Mouse (Mus musculus): Measurements from ENCODE around the gene P2rx1. TPM values are rescaled to one million over a fixed set of nuclear protein-coding genes. Genes with fewer than 3 reads are reported as not detected.
A peak's percentile ranks its signal among the peaks of the same experiment; 100 is the strongest.

P2rx1 gene
- total RNA-seq, 2 experiments from 2014 or later, result 0.28 to 1.0 TPM

GRCm38 (mm10) chr11:72986745-72987144 lies 12.2 kb upstream of the P2rx1 start:
- no peak for DNase-seq (ENCODE audit: low spot score in 2 of 2)

GRCm38 (mm10) chr11:72987234-72987633 lies 11.7 kb upstream of the P2rx1 start:
- intact Hi-C loops (cut with DNase I), result no loop called here
- no peak for DNase-seq (ENCODE audit: low spot score in 2 of 2)

More at GRCm38 (mm10) chr11:72986745-72987144, 12.2 kb upstream of the P2rx1 start:
- intact Hi-C loops (cut with DNase I), result no loop called here

- intact Hi-C loops (cut with DNase I), result no loop called here
- DNase-seq (ENCODE audit: low spot score in 2 of 2), result no peak
Observed at GRCm38 (mm10) chr11:72987807-72988206, 11.1 kb upstream of the P2rx1 start.

DNA sequence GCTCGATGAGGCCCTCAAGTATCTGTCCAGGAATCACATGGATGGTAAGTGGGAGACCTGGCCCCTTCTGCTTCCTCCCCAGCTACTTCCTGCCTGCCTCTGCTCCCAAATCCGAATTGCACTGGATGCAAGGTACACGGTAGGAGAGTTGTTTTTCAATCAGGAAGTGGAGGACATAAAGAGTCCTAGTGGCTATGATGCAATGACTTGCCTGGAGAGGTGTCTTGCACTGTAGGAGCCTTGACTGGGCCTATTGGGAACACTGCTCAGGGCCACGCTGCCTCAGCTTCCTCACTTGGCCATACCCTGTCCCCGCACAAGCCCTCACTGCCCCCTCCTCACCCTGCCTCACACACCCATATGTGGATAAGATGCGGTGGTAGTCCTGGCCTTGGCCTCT lies 9.9 kb upstream of the P2rx1 start:
- intact Hi-C loops (cut with DNase I), result no loop called here
- DNase-seq (ENCODE audit: low spot score in 2 of 2), result no peak

DNA sequence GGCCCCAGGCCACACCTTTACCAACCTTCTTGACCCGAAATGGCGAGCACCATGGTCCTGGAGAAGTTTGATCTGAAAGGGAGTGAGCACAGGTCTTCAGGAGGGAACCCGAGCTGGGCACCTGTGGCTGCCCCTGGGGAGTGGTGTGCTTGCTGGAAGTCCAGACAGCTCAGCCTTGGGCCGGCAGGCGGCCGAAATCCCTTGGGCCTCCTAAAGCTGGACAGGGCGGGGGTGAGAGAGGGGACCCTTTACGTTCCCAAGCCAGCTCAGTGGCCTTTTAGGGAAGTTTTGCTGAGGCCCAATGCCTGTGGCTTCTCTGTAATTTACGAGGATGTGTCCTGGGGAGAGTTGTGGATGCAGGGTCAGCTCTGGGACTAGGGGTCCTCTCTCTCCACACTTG lies 8.2 kb upstream of the P2rx1 start:
- intact Hi-C loops (cut with DNase I), result no loop called here

GRCm38 (mm10) chr11:72991961-72992360 lies 6.9 kb upstream of the P2rx1 start:
- DNase-seq (ENCODE audit: low spot score in 2 of 2), result no peak
- intact Hi-C loops (cut with DNase I), result no loop called here

More for the DNA sequence above, 8.2 kb upstream of the P2rx1 start:
- DNase-seq (ENCODE audit: low spot score in 2 of 2), result no peak

GRCm38 (mm10) chr11:72996346-72996745 lies 2.6 kb upstream of the P2rx1 start:
- no peak for DNase-seq (ENCODE audit: low spot score in 2 of 2)
- intact Hi-C loops (cut with DNase I), result no loop called here

GRCm38 (mm10) chr11:72996781-72997180 lies 2.1 kb upstream of the P2rx1 start:
- DNase-seq (ENCODE audit: low spot score in 2 of 2), result no peak
- intact Hi-C loops (cut with DNase I), result no loop called here

DNA sequence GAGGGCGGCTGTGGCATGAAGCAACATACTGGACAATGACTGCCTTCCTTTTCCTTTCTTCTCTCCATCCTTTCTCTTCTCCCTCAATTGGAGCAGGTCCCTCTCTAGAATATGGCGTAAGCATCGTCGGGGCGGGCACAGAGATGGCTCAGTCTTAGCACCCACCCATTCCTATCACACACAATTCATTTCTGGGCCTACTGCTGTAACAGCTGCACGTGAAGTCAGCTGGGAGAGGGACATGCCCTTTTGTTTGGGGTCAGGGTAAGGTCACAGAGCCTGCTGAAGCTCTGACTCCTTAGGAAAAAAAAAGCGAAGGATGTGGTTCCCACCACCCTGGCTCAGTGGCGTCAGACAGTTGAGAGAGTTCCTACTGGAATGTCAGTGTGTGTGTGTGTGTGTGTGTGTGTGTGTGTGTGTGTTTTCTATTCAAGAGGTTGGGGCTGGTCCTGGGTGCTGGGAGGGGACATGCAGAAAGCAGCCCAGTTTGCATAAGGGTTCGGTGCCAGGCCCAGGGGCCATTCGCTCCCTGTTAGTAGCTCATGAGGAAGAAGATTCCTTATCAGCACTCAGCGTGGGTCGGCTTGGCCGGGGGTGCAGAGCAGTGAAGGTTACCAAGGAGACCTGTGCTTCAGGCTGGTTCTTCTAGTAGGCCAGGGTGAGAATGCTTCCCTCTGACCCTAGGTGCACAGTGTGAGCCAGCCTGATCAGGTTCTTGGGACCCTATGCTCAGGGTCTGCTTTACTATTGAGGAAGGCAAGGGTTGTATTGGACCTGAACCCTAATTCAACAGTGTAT lies 1.2 kb upstream of the P2rx1 start:
- intact Hi-C loops (cut with DNase I), result loop anchor here (2.0 kb wide), 1 partner anchor 425 kb away; no protein-coding TSS in a partner anchor
- DNase-seq (ENCODE audit: low spot score in 2 of 2), result no peak

- DNase-seq (ENCODE audit: low spot score in 2 of 2), result peak; percentile 62 to 75
- intact Hi-C loops (cut with DNase I), result loop anchor here (1.0 to 5.0 kb wide), 2 partner anchors 59 to 75 kb away; no protein-coding TSS in a partner anchor
Observed at GRCm38 (mm10) chr11:73001029-73001428, 2.1 kb downstream of the P2rx1 start.

- peak; percentile 43 to 53 for DNase-seq (ENCODE audit: low spot score in 2 of 2)
- intact Hi-C loops (cut with DNase I), result loop anchor here (1.0 kb wide), 2 partner anchors 33 to 44 kb away; no protein-coding TSS in a partner anchor
Observed at GRCm38 (mm10) chr11:73006377-73006776, 7.5 kb downstream of the P2rx1 start.

DNA sequence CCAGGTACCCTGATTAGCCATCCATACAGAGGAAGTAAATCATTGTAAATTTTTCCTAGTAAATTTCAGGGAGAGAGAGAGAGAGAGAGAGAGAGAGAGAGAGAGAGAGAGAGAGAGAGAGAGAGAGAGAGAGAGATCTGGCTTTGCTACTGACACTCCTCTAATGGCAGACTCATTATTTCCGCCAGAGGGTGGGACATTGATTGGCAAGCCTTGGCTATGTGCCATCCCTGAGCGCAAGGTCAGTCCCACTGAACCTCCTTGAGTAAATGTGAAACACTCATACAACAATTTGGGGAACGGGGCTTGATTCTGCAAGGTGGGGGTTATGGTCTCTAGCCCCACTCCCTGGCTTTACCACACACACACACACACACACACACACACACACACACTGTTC lies 8.2 kb downstream of the P2rx1 start:
- no peak for DNase-seq (ENCODE audit: low spot score in 2 of 2)
- intact Hi-C loops (cut with DNase I), result no loop called here

DNA sequence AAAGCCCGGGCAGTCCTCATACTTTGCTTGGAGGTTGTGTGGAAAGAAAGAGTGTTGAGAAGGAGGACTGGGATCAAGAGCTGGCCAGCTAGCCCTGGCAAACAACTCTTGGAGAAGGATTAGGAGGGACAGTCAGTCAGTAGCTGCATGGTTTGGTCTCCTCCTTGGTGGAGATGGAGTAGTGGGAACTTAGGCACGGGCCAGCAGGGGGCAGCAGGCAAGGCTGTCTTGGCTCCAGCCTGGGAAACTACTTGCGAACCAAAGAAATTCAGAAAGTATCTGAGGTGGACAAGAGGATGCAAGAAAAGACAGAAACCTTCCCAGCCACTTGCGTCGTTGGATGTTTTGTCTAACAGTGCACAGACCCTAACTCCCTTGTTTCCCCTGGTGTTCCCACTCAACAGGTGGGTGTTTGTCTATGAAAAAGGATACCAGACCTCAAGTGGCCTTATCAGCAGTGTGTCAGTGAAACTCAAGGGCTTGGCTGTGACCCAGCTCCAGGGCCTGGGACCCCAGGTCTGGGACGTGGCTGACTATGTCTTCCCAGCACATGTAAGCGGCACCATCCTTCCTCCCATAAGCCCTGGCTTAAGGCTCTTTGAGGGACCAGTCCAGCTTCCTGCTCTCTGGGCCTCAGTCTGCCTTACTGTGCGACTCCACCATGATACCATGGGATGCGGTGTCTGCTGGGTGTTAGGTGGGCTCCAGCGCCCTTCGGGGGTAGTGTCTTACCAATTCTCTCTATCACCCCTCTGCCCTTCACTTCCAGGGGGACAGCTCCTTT lies 9.0 kb downstream of the P2rx1 start:
- peak in 1 of 2 experiments; percentile 66 for DNase-seq (ENCODE audit: low spot score in 2 of 2)
- intact Hi-C loops (cut with DNase I), result no loop called here

- intact Hi-C loops (cut with DNase I), result no loop called here
- DNase-seq (ENCODE audit: low spot score in 2 of 2), result no peak
Observed at GRCm38 (mm10) chr11:73008826-73009225, 9.9 kb downstream of the P2rx1 start.

GRCm38 (mm10) chr11:73009531-73010274 lies 10.8 kb downstream of the P2rx1 start:
- DNase-seq (ENCODE audit: low spot score in 2 of 2), result peak in 1 of 2 experiments; percentile 27
- intact Hi-C loops (cut with DNase I), result no loop called here

DNA sequence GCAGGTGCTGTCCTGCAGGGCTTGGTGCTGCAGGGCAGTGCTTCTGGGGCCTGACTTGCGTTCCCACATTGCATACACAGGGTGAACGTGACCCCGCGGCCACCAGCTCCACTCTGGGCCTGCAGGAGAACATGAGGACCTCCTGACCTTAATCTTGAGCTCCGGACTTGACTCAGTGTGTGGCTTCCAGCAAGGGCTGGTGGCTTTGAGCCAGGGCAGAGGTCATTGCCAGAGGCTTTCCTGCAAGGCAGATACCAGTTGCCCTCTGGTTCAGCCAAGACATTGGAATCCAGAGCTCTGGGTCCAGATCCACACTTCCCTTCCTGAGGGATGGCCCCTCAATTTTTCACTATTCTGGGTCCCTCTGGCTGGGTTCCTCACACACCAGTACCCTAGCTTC lies 15.1 kb downstream of the P2rx1 start:
- intact Hi-C loops (cut with DNase I), result no loop called here
- no peak for DNase-seq (ENCODE audit: low spot score in 2 of 2)

DNA sequence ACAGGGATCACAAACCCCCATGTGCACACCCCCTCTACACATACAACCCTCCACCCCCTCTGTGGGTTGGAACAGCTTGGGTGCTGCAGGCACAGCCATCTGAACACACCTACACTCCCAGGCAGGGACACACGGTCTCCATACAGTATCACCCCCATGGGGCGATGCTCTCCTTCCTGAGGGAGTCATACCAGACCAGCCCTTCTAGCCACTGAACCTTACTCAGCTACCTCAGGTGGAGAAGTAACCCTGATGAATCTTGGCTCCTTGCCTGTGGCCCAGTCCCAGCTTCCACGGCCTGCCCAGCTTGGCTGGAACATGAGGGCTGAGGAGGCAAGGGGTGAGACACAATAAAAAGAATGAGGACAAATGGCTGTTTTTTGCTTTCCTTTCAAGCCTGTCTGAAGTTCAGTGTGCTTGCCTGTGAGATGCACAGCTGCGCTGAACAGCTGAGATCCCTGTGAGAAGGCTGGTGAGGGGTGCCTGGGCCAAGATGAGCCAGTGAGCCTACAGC lies 16.0 kb downstream of the P2rx1 start:
- DNase-seq (ENCODE audit: low spot score in 2 of 2), result peak; percentile 47 to 78
- intact Hi-C loops (cut with DNase I), result loop anchor here (5.0 kb wide), 1 partner anchor 448 kb away; no protein-coding TSS in a partner anchor

DNA sequence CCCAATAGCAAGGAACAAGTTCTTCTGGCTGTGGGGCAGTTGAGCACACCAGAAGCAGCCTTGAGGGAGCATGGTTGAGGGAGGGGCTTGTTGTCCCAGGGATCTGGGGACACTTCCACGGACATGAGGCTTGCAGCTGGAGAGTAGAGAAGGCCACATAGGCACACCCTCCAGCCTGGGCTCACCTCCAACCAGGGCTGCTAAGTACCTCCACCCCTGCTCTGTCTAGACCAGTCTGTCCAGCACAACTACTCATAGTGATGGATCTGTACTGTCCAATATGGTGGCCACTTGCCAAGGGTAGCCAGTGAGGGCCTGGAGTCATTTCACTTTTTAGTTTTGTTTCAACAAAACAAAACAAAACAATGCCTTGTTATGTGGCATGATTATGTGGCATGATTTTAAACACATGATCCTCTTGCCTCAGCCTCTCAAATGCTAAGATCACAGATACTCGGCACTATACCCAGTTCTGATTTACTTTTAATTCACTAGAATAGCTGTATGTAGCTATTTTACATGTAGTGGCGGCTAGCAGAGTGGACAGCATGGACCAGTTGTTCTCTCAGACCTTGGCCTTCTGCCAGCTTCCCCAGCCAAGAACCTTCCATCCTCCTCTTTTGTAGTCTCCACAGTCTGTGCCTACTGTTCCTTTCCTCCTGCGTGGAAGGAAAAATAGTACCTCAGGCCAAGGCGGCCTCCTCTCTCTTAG lies 16.6 kb downstream of the P2rx1 start:
- DNase-seq (ENCODE audit: low spot score in 2 of 2), result peak; percentile 38 to 62
- intact Hi-C loops (cut with DNase I), result loop anchor here (5.0 kb wide), 1 partner anchor 448 kb away; no protein-coding TSS in a partner anchor

DNA sequence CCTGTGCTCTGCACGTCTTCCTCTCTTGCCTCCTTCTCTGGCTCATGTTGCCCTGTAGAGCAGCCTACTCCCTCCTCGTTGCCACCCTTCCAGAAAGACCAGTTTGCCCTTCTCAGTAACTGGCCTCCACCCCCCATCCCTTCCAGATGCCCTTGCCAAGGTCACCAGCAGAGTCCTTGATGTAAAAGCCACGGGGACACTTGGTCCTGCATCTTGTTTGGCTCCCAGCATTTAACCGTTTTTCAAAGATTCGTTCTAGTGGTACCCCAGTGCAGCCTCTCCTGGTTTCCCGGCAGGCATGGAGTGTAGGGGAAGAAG lies 17.2 kb downstream of the P2rx1 start:
- DNase-seq (ENCODE audit: low spot score in 2 of 2), result no peak
- intact Hi-C loops (cut with DNase I), result loop anchor here (5.0 kb wide), 1 partner anchor 449 kb away; no protein-coding TSS in a partner anchor
